Mouse (Mus musculus) embryonic stem cell, embryonic (primary cell): Measurements from ENCODE around the gene Nr2f6.
"Not testable (repeated sequence)": the region's sequence is repeated elsewhere in the genome, so short reads cannot be mapped to it uniquely, and the experiment has no call there.

Experiments
- CTCF ChIA-PET, 4 experiments: fragments of 300-600 bp in 2 of 4; fragments of 350-600 bp in 2 of 4; sonication (Branson Sonifier 250); formaldehyde crosslinking; loops; one replicate each; lab custom pipeline; 2022; ENCODE audit warnings: inconsistent platforms in 2 of 4; lab: Charles Lee
- POLR2A ChIA-PET, 4 experiments: fragments of 300-600 bp in 2 of 4; fragments of 350-600 bp in 2 of 4; sonication (Branson Sonifier 250); formaldehyde crosslinking; loops; one replicate each; lab custom pipeline; 2022; ENCODE audit warnings: antibody characterized with exemption in 4 of 4, inconsistent platforms in 1 of 4; lab: Charles Lee

Gene Nr2f6

GRCm38 (mm10) chr8:71358026-71358425 lies 23.7 kb downstream of the Nr2f6 start:
- POLR2A ChIA-PET, result interaction anchor here in 3 of 4 experiments (0.6 to 2.3 kb wide), 16 partner anchors 8 to 461 kb away, joined by 3 to 14 read pairs (median 4); partner anchors contain the start of genes Myo9b (in 2 of the 3), Rpl18a (in 2 of the 3), Use1 (in 2 of the 3) and Ankle1 (in 1 of the 3)

GRCm38 (mm10) chr8:71351520-71351919 lies 30.2 kb downstream of the Nr2f6 start:
- POLR2A ChIA-PET, result interaction anchor here in 2 of 4 experiments (1.0 to 1.2 kb wide), 2 partner anchors 10 to 455 kb away, joined by 3 read pairs; partner anchors contain the start of gene Rpl18a (in 1 of the 2)

More at GRCm38 (mm10) chr8:71358026-71358425, 23.7 kb downstream of the Nr2f6 start:
- CTCF ChIA-PET, result interaction anchor here in 3 of 4 experiments (0.6 to 1.1 kb wide), 4 partner anchors 32 to 82 kb away, joined by 3 to 4 read pairs (median 3); partner anchors contain the start of gene Ankle1 (in 1 of the 3)

GRCm38 (mm10) chr8:71351117-71351516 lies 30.6 kb downstream of the Nr2f6 start:
- CTCF ChIA-PET, result no interaction called here
- POLR2A ChIA-PET, result no interaction called here

More at GRCm38 (mm10) chr8:71351520-71351919, 30.2 kb downstream of the Nr2f6 start:
- CTCF ChIA-PET, result no interaction called here

- CTCF ChIA-PET, result no interaction called here
- POLR2A ChIA-PET, result interaction anchor here in 2 of 4 experiments (1.2 to 1.6 kb wide), 2 partner anchors 11 to 20 kb away, joined by 3 to 5 read pairs; partner anchors contain the start of gene Use1 (in 1 of the 2)
Measured at GRCm38 (mm10) chr8:71346581-71346980, 35.2 kb downstream of the Nr2f6 start.

- ChIA-PET POLR2A (interaction anchor here in 2 of 4 experiments (0.5 to 1.1 kb wide), 4 partner anchors 14 to 219 kb away, joined by 3 to 4 read pairs (median 3); partner anchors contain the start of genes Haus8 (in 1 of the 2) and Myo9b (in 1 of the 2)), CTCF (interaction anchor here (0.5 to 1.3 kb wide), 10 partner anchors 12 to 818 kb away, joined by 3 to 6 read pairs (median 3); partner anchors contain the start of genes Use1 (in 2 of the 4), Ankle1 (in 1 of the 4), Arrdc2 (in 1 of the 4) and Haus8 (in 1 of the 4))
Measured at GRCm38 (mm10) chr8:71340625-71341024, 41.1 kb downstream of the Nr2f6 start.

- POLR2A ChIA-PET, result not testable (repeated sequence)
- CTCF ChIA-PET, result interaction anchor here in 1 of 4 experiments (0.6 to 0.7 kb wide), 2 partner anchors 44 to 48 kb away, joined by 3 to 4 read pairs; no protein-coding TSS in a partner anchor
Measured at GRCm38 (mm10) chr8:71337834-71338233, 43.9 kb downstream of the Nr2f6 start.

GRCm38 (mm10) chr8:71324848-71325247 lies 56.9 kb downstream of the Nr2f6 start:
- POLR2A ChIA-PET, result interaction anchor here in 2 of 4 experiments (0.7 to 2.4 kb wide), 6 partner anchors 15 to 470 kb away, joined by 3 to 11 read pairs (median 3); partner anchors contain the start of genes Myo9b (in 1 of the 2) and Use1 (in 1 of the 2)
- CTCF ChIA-PET, result interaction anchor here in 2 of 4 experiments (0.7 to 1.3 kb wide), 7 partner anchors 17 to 480 kb away, joined by 3 to 5 read pairs (median 4); partner anchors contain the start of genes Abhd8 (in 1 of the 2), Mrpl34 (in 1 of the 2) and Myo9b (in 1 of the 2)
